Mouse (Mus musculus): ENCODE results near the gene Gcc1. TPM values are rescaled to one million over a fixed set of nuclear protein-coding genes. Genes with fewer than 3 reads are reported as not detected.

Gene Gcc1
- polyA plus RNA-seq, 1 experiment from 2014 or later: 4.0 TPM

GRCm38 (mm10) chr6:28450977-28451376 lies 22.8 kb upstream of the Gcc1 start:
- no peak overlapping the region for H3K27ac ChIP-seq (ENCODE audit: low read depth, low read length)
- peaks cover 27% of the 10 kb centered on the region for H3K27me3 ChIP-seq (ENCODE audit: control insufficient read depth, insufficient read depth, low read length)
- H3K36me3 ChIP-seq (ENCODE audit: control insufficient read depth, insufficient read depth, low read length): no peaks in the 10 kb centered on the region
- H3K9me3 ChIP-seq (replicated peaks; ENCODE audit: control insufficient read depth, low read length): no peaks in the 10 kb centered on the region
- ATAC-seq (replicated peaks; ENCODE audit: insufficient number of reproducible peaks, low FRiP score, low TSS enrichment): no peak
- no peak overlapping the region for H3K4me2 ChIP-seq
- no peak overlapping the region for H3K9ac ChIP-seq (ENCODE audit: low read depth, low read length)
- no peaks in the 10 kb centered on the region for H3K4me1 ChIP-seq (ENCODE audit: control insufficient read depth, insufficient read depth, low read length)
- H3K4me3 ChIP-seq (ENCODE audit: low read depth, low read length): no peak overlapping the region
- WGBS (ENCODE audit: insufficient replicate concordance): 2% methylated on average over 12 of the region's 12 CpGs

GRCm38 (mm10) chr6:28450481-28450880 lies 22.3 kb upstream of the Gcc1 start:
- peaks cover 27% of the 10 kb centered on the region for H3K27me3 ChIP-seq (ENCODE audit: control insufficient read depth, insufficient read depth, low read length)

GRCm38 (mm10) chr6:28449253-28449652 lies 21.1 kb upstream of the Gcc1 start, which contains the start of gene Pax4:
TSS of gene Pax4 (minus strand) at chr6:28449353.
- H3K4me2 ChIP-seq: no peak within 1 kb of the TSS
- peaks cover 27% of the 10 kb centered on the region for H3K27me3 ChIP-seq (ENCODE audit: control insufficient read depth, insufficient read depth, low read length)
- H3K27ac ChIP-seq (ENCODE audit: low read depth, low read length): no peak within 1 kb of the TSS
- H3K4me1 ChIP-seq (ENCODE audit: control insufficient read depth, insufficient read depth, low read length): no peaks in the 10 kb centered on the region
- H3K9me3 ChIP-seq (replicated peaks; ENCODE audit: control insufficient read depth, low read length): no peaks in the 10 kb centered on the region
- H3K36me3 ChIP-seq (ENCODE audit: control insufficient read depth, insufficient read depth, low read length): no peaks in the 10 kb centered on the region
- ATAC-seq (replicated peaks; ENCODE audit: insufficient number of reproducible peaks, low FRiP score, low TSS enrichment): no peak
- H3K4me3 ChIP-seq (ENCODE audit: low read depth, low read length): no peak within 1 kb of the TSS
- WGBS (ENCODE audit: insufficient replicate concordance): 64% methylated on average over 2 of the region's 2 CpGs
- no peak within 1 kb of the TSS for H3K9ac ChIP-seq (ENCODE audit: low read depth, low read length)

More at GRCm38 (mm10) chr6:28450481-28450880, 22.3 kb upstream of the Gcc1 start:
- no peak overlapping the region for H3K4me3 ChIP-seq (ENCODE audit: low read depth, low read length)
- H3K36me3 ChIP-seq (ENCODE audit: control insufficient read depth, insufficient read depth, low read length): no peaks in the 10 kb centered on the region
- H3K4me2 ChIP-seq: no peak overlapping the region
- no peak overlapping the region for H3K9ac ChIP-seq (ENCODE audit: low read depth, low read length)
- ATAC-seq (replicated peaks; ENCODE audit: insufficient number of reproducible peaks, low FRiP score, low TSS enrichment): no peak
- H3K4me1 ChIP-seq (ENCODE audit: control insufficient read depth, insufficient read depth, low read length): no peaks in the 10 kb centered on the region
- no peak overlapping the region for H3K27ac ChIP-seq (ENCODE audit: low read depth, low read length)
- WGBS (ENCODE audit: insufficient replicate concordance): 10% methylated on average over 5 of the region's 5 CpGs
- H3K9me3 ChIP-seq (replicated peaks; ENCODE audit: control insufficient read depth, low read length): no peaks in the 10 kb centered on the region

- no peak for ATAC-seq (replicated peaks; ENCODE audit: insufficient number of reproducible peaks, low FRiP score, low TSS enrichment)
- Histone ChIP-seq H3K9ac (ENCODE audit: low read depth, low read length) (no peak overlapping the region), H3K4me3 (ENCODE audit: low read depth, low read length) (no peak overlapping the region), H3K4me2 (no peak overlapping the region), H3K9me3 (replicated peaks; ENCODE audit: control insufficient read depth, low read length) (no peaks in the 10 kb centered on the region), H3K27me3 (ENCODE audit: control insufficient read depth, insufficient read depth, low read length) (peaks cover 27% of the 10 kb centered on the region), H3K36me3 (ENCODE audit: control insufficient read depth, insufficient read depth, low read length) (no peaks in the 10 kb centered on the region), H3K27ac (ENCODE audit: low read depth, low read length) (no peak overlapping the region), H3K4me1 (ENCODE audit: control insufficient read depth, insufficient read depth, low read length) (no peaks in the 10 kb centered on the region)
- WGBS (ENCODE audit: insufficient replicate concordance): 78% methylated on average over 7 of the region's 7 CpGs
These were observed 19.7 kb upstream of the Gcc1 start for GRCm38 (mm10) chr6:28447937-28448336.

GRCm38 (mm10) chr6:28431538-28431855 lies 3.3 kb upstream of the Gcc1 start:
- Histone ChIP-seq H3K9ac (ENCODE audit: low read depth, low read length) (no peak overlapping the region), H3K9me3 (replicated peaks; ENCODE audit: control insufficient read depth, low read length) (no peaks in the 10 kb centered on the region), H3K4me1 (ENCODE audit: control insufficient read depth, insufficient read depth, low read length) (no peaks in the 10 kb centered on the region), H3K27me3 (ENCODE audit: control insufficient read depth, insufficient read depth, low read length) (no peaks in the 10 kb centered on the region), H3K4me3 (ENCODE audit: low read depth, low read length) (no peak overlapping the region), H3K4me2 (no peak overlapping the region), H3K36me3 (ENCODE audit: control insufficient read depth, insufficient read depth, low read length) (peaks cover 3% of the 10 kb centered on the region; the same call in 1 of the 2 replicates), H3K27ac (ENCODE audit: low read depth, low read length) (no peak overlapping the region)
- 57% methylated on average over 6 of the region's 6 CpGs for WGBS (ENCODE audit: insufficient replicate concordance)
- ATAC-seq (replicated peaks; ENCODE audit: insufficient number of reproducible peaks, low FRiP score, low TSS enrichment): no peak

- Histone ChIP-seq H3K4me2 (no peak overlapping the region), H3K9me3 (replicated peaks; ENCODE audit: control insufficient read depth, low read length) (no peaks in the 10 kb centered on the region), H3K36me3 (ENCODE audit: control insufficient read depth, insufficient read depth, low read length) (peaks cover 8% of the 10 kb centered on the region), H3K27me3 (ENCODE audit: control insufficient read depth, insufficient read depth, low read length) (no peaks in the 10 kb centered on the region), H3K9ac (ENCODE audit: low read depth, low read length) (no peak overlapping the region), H3K27ac (ENCODE audit: low read depth, low read length) (no peak overlapping the region), H3K4me3 (ENCODE audit: low read depth, low read length) (no peak overlapping the region), H3K4me1 (ENCODE audit: control insufficient read depth, insufficient read depth, low read length) (no peaks in the 10 kb centered on the region)
- 78% methylated on average over 10 of the region's 10 CpGs for WGBS (ENCODE audit: insufficient replicate concordance)
- no peak for ATAC-seq (replicated peaks; ENCODE audit: insufficient number of reproducible peaks, low FRiP score, low TSS enrichment)
These were observed 2.8 kb upstream of the Gcc1 start for GRCm38 (mm10) chr6:28430795-28431537.

- 83% methylated on average over 11 of the region's 11 CpGs for WGBS (ENCODE audit: insufficient replicate concordance)
These were observed 1.7 kb upstream of the Gcc1 start for GRCm38 (mm10) chr6:28429870-28430269.

GRCm38 (mm10) chr6:28427096-28427839 lies 922 bp downstream of the Gcc1 start, which contains the start of gene Fscn3:
TSS of gene Fscn3 (plus strand) at chr6:28427789.
- WGBS (ENCODE audit: insufficient replicate concordance): 78% methylated on average over 3 of the region's 3 CpGs

More at GRCm38 (mm10) chr6:28429870-28430269, 1.7 kb upstream of the Gcc1 start:
- no peak overlapping the region for H3K4me3 ChIP-seq (ENCODE audit: low read depth, low read length)
- H3K9ac ChIP-seq (ENCODE audit: low read depth, low read length): no peak overlapping the region
- no peak overlapping the region for H3K4me2 ChIP-seq
- H3K9me3 ChIP-seq (replicated peaks; ENCODE audit: control insufficient read depth, low read length): no peaks in the 10 kb centered on the region
- H3K27me3 ChIP-seq (ENCODE audit: control insufficient read depth, insufficient read depth, low read length): no peaks in the 10 kb centered on the region
- H3K36me3 ChIP-seq (ENCODE audit: control insufficient read depth, insufficient read depth, low read length): peaks cover 15% of the 10 kb centered on the region
- no peak overlapping the region for H3K27ac ChIP-seq (ENCODE audit: low read depth, low read length)
- H3K4me1 ChIP-seq (ENCODE audit: control insufficient read depth, insufficient read depth, low read length): peaks cover 2% of the 10 kb centered on the region
- ATAC-seq (replicated peaks; ENCODE audit: insufficient number of reproducible peaks, low FRiP score, low TSS enrichment): no peak

More at GRCm38 (mm10) chr6:28427096-28427839, 922 bp downstream of the Gcc1 start, which contains the start of gene Fscn3:
- H3K9me3 ChIP-seq (replicated peaks; ENCODE audit: control insufficient read depth, low read length): no peaks in the 10 kb centered on the region
- H3K4me3 ChIP-seq (ENCODE audit: low read depth, low read length): no peak within 1 kb of the TSS
- no peak within 1 kb of the TSS for H3K9ac ChIP-seq (ENCODE audit: low read depth, low read length)
- no peak within 1 kb of the TSS for H3K27ac ChIP-seq (ENCODE audit: low read depth, low read length)
- H3K27me3 ChIP-seq (ENCODE audit: control insufficient read depth, insufficient read depth, low read length): no peaks in the 10 kb centered on the region
- H3K36me3 ChIP-seq (ENCODE audit: control insufficient read depth, insufficient read depth, low read length): peaks cover 18% of the 10 kb centered on the region
- peaks cover 12% of the 10 kb centered on the region for H3K4me1 ChIP-seq (ENCODE audit: control insufficient read depth, insufficient read depth, low read length)
- H3K4me2 ChIP-seq: no peak within 1 kb of the TSS
- ATAC-seq (replicated peaks; ENCODE audit: insufficient number of reproducible peaks, low FRiP score, low TSS enrichment): no peak

All from heart, embryonic 11.5 days (tissue).